Mouse (Mus musculus) natural killer cell, adult 2 months (primary cell): ENCODE data around the gene Rbbp6.

Source experiments
- DNase-seq, 2 experiments: peaks; one replicate each; pipeline ENCODE4 v3.0.0; 2022; ENCODE audit warnings: low spot score in 2 of 2

The Rbbp6 gene

DNA sequence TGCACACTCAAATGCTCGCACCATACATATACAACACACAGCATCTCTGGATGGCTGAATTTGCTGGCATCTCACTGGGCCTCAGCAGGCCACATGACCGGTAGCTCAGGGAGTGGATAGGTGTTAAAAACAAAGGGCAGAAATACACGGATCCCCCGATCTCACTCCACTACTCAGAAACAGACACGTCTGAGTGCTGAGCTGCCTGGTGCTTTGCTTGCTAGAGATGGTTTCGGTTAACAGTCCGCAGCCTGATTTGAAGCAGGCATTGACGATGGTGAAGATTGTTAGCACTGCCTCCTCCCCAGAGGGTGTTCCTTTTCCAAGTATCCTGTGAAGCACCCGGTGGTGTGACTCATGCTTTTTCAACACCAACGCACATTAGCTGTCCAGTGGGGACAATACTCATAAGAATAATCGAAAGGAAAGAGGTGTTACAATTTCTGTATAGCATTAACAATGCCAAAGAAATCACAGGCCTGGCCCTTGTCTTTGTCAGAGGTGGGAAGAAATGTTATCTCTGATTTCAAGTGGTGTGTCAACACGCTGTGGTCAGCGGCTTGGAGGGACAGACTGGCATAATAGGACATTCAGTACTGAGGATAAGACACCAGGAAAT is 81.1 kb downstream of the Rbbp6 start:
- no peak for DNase-seq
